Mouse (Mus musculus) lung, postnatal 25 days (tissue): ENCODE results near the gene Sar1b.

ENCODE experiments used
- DNase-seq: peaks from one replicate; pipeline ENCODE4 v3.0.0; 2022; ENCODE audit warnings: low spot score

Gene Sar1b

DNA sequence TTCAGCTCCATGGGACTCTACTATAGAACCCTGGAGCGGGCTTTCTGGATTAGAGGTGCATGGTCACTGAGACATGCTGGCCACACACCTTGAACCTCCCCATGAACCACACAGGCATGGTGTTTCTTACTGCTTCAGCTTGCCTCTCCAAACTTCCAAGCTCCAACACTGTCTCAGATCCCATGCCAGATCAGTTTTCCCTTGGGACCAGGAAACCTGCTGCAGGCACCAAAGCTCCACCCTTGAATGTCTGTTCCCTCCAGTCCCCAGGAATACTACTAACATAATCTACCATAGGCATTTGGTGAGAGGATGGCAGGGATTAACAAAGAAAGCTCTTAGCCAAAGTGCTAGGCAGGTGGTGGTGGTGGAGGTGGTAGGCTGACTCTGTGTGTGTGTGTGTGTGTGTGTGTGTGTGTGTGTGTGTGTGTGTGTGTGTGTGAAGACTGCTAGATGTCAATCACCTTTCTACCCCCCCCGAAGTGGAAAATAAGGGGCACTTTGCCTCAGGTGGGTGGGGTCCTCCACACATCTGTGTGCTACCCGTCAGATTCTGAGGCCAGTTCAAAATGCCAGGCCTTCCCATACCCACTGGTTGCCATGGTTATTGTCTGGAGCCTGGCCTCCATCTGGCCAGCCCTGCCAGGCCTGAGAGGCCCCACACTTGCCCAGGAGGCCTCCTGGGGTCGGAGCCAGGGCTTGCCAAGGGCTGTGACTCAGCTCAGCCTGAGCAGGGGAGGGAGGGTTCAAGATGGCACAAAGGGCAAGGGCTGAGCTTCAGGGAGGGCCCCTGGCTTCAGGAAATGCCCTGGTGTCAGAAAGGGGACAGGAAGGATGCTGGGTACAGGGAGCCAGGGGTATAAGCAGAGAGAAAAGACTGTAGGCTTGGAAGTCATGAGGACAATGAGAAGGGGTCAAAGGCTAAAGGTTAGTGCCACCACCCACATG is 68.7 kb downstream of the Sar1b start:
- peak; percentile 39 for DNase-seq

DNA sequence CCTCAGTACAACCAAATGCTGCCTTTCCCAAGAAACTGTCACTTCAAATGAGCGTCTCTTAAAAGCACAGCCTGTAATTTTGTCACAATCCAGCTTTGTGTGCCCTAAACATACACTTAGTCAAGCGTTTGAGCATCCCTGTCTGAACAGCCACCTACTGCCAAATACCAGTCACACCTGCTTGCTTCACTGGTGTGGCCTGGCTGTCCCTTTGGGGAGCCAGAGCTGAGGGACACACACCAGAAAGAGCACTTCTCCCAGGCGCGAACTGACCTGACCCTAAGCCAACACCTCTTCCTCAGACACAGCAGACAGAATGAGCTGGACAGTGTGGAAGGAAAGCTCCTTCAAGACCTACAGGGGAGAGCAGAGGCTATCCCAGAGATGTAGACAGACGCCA is 69.5 kb downstream of the Sar1b start:
- no peak for DNase-seq

DNA sequence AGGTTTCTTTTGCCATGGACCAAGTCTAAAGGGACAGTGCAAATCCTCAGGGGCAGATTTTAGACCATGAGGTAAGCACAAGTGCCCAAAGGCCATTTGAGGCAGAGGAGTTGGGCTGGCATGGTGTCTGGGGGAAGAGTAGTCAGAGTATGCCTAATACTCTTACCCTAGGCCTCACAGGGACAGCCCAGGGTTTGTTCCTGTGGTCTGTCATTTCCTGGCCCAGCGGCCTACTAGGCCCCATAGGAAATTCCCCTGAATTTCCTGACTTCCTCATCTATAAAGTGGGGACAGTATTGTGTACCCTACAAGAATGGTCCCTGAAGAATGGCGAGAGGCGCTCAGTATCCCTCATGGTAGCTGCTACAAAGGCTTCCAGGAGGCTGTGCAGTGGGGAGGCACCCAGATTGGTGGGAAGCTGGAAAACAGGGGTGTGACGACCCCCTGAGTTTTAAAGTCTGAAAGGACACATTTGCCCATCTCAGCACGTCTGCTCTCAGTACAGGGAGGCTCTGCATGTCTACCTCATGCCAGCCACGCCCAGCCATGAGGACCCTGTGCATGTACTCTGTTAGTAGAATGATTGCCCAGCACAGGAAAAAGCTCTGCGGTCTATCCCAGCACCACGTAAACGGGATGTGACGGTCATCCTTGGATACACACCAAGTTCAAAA is 70.0 kb downstream of the Sar1b start:
- no peak for DNase-seq

DNA sequence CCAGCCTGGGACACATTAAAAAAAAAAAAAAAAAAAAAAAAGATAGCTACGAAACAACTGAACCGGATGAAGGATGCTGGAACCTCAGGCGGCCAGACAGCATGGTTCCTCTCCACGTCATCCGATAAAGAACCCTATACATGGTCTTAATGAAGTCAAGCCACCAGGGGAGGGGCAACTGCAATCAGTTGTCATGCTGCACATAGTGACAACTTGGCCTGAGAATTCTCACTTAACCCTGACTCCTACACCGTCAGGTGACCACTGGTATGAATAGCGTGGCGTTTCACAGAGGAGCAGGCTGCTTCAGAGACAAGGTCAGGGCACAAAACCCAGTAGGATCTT is 70.6 kb downstream of the Sar1b start:
- DNase-seq = no peak

DNA sequence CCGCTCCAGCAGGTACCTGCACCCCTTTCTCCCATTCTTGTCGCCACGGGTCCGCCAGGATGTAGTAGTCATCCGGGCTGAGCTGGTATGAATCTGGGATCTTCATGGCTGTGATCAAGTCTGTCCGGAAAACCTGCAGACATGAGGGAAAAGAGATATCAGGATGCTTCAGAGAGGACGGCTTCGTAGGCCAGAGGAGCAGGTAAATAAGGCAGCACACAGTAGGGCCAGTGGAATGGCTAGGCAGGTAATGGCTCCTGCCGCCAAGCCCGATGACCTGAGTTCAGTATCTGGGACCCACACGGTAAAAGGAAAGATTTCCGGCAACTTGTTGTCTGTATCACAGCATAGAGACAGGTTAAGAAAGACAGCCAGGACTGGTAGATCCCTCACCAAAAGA is 72.1 kb downstream of the Sar1b start:
- DNase-seq = no peak

DNA sequence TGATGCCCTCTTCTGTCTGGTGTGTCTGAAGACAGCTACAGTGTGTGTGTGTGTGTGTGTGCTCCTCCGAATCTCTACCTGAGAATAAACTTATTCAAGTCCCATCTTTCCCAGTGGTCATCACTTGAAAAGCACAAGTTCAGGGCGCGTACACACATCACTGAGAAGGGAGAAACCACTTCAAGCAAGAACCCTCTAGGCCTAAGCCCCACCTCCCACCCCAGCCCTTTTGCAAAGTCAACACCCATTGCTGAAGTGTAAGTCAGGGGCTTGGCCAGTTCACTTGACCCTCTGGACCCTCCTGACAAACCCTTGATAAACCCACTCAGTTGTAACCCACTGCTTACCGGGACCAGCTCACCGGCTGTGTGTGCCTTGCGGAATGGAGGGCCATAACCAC is 73.0 kb downstream of the Sar1b start:
- DNase-seq = no peak

DNA sequence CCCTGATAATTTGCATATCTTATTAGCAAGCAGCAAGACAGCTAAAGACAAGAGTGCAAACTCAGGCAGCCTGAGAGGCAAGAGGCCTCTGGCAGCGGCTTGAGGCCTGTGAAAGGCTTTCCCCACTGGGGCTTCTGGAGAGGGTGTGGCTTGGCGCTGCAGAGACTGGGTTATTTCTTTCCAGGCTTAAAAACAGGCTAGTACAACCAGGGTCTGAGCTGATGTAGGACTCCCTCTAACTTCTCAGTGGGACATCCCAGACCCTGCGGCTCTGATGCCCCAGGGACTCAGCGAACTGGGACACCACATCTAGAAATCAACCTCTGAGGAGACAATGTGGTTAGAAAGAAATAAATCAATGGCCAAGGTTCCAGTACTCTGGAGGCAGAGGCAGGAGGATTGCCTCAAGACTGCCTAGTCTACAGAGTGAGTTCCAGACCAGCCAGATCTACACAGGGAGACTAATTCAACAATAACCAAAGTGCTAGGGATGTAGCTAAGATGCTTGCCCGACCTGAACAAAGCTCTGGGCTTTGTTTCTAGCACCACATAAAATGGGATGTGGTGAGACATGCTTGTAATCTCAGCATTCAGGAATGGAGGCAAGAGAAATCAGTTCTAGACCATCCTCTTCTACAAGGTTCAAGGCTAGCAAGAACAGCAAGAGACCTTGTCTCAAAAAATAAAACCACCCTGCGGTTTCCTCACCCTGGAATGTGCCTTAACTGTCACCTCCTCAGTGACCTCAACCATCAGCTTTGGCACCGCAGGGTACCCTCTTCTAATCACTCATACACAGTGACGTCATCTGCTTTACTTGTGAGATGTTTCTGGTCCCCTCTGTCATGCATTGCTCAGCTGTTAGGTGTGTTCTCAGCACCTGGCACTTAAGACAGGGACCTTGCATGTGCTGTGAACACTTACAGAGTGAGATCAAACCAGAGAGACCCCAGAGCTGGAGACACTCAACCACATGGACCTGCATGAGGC is 74.0 kb downstream of the Sar1b start:
- DNase-seq = no peak

DNA sequence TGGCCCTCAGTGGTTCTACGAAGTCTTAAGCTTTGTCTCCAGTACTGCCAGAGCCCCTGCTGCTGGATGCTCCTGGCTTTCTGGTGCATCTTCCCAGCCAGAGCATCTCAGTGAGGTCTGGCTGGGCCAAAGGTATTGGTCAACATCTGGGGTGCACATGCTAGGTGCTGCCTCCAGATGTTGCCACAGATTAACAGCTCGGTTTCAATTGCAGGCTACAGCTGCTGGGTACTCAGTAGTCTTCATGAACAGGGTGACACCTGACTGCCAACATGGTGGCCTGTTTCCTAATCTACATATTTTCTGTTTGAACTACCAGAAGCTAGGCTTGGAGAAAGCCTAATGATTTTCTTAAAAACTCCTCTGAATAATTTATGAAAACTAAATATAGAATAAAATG is 75.6 kb downstream of the Sar1b start:
- no peak for DNase-seq

DNA sequence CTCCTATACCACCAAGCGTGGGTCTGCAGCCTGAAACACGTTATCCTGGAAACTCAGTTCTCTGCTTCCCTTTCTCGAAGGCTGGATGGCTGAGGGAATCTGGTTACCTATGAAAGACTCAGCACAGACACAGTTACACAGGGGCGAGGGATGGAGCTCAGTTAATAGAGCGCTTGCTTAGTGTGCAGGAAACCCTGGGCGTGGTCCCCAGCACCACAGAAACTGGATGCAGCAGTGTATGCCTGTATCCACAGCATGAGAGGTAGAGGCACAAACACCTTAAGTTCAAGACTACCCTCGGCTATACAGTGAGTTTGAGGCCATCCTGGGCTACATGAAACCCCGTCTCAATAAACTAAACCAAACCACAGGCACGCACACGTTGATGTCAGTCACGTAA is 76.5 kb downstream of the Sar1b start:
- DNase-seq = no peak

DNA sequence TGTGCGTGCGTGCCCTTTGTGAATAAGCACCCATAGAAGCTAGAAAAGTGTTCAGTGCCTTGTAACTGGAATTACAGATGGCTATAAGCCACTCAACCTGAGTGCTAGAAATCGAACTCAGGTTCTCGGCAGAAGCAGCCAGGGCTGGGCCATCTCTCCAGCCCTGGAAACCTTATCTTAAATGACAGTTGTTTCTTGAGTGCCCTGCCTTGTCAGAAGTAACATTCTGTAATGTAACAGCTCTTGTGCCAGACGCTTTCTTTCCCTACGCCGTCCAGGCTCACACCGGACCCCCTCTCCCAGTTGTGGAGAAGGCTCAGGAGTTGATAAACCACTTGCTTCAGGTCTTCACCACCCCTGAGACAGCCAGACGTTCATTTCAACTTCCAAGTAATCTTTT is 77.2 kb downstream of the Sar1b start:
- DNase-seq = no peak

DNA sequence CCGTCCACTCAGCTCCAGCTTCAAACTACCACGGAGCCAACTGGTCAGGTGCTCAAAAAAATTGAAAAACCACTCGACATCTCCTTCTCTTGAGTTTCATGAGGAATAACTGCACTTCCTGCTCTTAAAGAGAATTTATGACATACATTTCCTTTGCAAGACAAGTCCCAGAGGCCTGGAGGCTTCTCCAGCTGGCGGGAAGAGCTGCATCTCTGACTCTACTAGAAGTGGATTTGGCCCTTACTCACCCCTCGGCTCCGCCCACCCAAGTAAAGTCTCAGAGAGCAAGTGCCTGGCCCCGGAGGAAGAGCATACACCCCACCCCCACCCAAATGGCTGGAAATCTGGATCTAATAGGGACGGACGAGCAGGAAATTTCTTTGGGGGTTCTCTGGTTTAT is 77.7 kb downstream of the Sar1b start:
- no peak for DNase-seq
